Mouse (Mus musculus): ENCODE results near the gene Olfr975.
"Not testable (repeated sequence)": the region's sequence is repeated elsewhere in the genome, so short reads cannot be mapped to it uniquely, and the experiment has no call there.

Gene Olfr975

DNA sequence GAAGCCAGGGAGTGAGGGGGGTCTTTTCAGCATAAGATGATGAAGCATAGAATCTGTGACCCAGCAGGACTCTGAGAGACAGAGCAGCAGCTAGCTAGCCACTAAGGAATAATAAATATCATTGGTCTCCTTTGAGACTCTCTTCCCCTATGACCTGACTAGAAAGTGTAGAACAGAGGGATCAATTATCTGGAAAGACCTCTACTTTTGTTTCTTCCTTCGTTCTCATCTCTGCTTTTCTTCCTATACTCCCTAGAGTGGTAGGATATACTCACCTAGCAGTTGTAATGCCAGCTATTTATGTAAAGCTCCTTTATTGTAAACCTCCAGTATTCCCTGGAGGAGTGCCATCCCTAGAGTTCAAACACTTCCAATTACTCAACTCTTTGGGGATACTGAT, at the start of gene Olfr975:
TSS of gene Olfr975 (minus strand) at position 101 of the 400 bp plus-strand sequence.
- no peak for DNase-seq

- DNase-seq = no peak
Observed at GRCm38 (mm10) chr9:39991813-39992212, 40.0 kb upstream of the Olfr975 start, which contains the start of gene Olfr978. Gene Olfr978 (plus strand): TSS chr9:39992113.

DNA sequence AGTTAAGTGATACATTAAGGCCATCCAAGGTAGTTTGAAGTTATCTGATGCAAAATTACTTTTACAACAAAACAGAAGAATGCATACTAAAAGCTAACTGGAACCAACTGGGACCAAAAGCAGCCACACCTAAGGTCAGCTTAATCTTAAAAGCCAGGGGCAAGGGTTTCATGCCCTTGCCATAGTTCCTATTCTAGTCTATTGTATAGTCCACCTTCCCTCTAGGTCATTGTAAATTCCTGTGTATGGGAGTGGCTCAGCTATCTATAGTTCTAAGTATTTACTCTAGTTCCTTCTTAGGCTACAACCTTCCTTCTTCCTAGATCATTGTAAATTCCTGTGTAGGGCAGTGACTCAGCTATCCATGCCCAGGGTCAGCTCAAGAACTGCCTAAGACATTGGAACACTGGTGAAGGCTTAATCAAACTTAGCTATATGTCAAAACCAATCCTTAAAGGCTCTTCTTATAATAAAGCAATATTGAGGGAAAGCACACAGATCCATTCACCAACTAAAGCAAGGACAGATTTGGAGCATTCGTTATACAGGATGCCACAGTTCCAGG, 24.8 kb upstream of the Olfr975 start:
- not testable (repeated sequence) for DNase-seq

- DNase-seq = not testable (repeated sequence)
Observed at GRCm38 (mm10) chr9:39961033-39961432, 9.2 kb upstream of the Olfr975 start, which contains the start of gene Olfr976. Gene Olfr976 (minus strand): TSS chr9:39961133.

- DNase-seq = no peak
Observed at GRCm38 (mm10) chr9:39937201-39937600, 14.6 kb downstream of the Olfr975 start, which contains the start of gene Olfr974. Gene Olfr974 (plus strand): TSS chr9:39937501.

DNA sequence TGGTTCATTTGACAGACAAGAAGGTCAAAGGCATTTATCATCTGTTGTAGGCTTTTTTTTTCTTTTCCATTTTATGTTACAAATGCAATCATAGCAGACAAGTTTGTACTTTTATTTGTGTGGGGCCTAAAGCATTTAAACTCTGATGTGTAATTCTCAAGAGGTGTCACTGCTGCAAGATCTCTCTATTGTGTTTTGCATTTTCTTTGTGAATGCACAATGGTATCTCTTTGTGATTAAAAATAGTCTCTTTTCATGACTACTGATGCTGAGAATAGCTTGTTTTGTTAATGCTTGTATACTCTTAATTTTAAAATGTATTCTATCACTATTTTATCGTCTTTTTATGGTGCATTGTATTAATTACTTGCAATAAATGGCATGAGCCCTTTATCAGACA, 23.0 kb downstream of the Olfr975 start:
- not testable (repeated sequence) for DNase-seq

- DNase-seq = not testable (repeated sequence)
Observed at GRCm38 (mm10) chr9:39927975-39928836, 23.6 kb downstream of the Olfr975 start.

DNA sequence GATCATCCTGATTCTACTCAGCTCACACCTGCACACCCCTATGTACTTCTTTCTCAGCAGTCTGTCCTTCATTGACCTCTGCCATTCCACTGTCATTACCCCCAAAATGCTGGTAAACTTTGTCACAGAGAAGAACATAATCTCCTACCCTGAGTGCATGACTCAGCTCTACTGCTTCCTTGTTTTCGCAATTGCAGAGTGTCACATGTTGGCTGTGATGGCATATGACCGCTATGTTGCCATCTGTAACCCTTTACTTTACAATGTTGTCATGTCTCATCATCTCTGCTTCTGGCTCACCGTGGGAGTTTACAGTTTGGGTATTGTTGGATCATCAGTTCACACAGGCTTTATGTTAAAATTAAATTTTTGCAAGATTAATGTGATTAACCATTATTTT, 41.9 kb downstream of the Olfr975 start:
- no peak for DNase-seq

DNA sequence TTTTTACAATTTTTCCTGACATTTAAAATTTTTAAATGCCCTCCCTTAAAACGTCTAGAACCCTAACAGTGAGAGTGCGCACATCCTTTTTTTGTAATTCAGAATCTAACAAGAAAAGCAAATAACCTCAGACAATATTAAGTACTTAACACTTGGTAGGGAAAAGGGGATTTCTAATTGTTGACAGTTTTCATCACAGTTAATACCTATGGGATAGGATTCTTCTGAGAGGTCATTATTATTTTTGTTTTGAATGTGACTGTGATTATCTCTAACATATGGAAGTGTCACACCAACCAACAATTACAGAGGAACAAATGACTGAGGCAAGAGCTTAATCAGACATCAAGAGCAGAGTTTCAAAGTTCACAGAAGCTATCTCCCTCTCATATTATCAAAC, 44.8 kb downstream of the Olfr975 start, which contains the start of gene Olfr229:
TSS of gene Olfr229 (plus strand) at position 301 of the 400 bp plus-strand sequence.
- DNase-seq = no peak

GRCm38 (mm10) chr9:39905106-39905505, 46.7 kb downstream of the Olfr975 start:
- no peak for DNase-seq

All from right cerebral cortex, postnatal 14 days (tissue).